Mouse (Mus musculus): ENCODE measurements at regions not wholly inside any gene's neighbourhood (a gene's known extent, or its start where the extent isn't known, plus 50 kb on each side); places are given as distances from the start of the nearest gene placed in this dataset.

DNA sequence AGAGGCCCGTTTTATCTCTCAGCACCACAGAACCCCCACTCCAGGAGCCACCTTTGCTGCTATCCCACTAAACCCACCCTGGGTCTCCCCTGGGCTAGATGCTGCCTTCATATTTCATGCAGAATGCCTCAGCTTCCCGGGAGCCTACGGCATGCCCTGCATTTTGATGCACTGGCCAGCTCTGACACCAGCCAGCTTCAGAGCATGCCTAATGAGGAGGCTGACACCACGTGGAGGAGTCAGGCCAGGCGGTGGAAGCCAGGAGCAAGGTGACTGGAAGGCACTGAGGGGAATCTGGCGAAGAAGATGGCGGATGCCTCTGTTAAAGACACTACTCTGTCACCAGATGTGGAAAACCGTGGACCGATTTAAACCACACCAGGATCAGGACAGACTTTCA is 567.2 kb downstream of the Ccdc171 start:
- Histone ChIP-seq H3K27ac (ENCODE audit: low read depth) (no peak overlapping the region; the same call in 1 of the 2 replicates), H3K4me3 (ENCODE audit: low read depth, low read length) (no peak overlapping the region), H3K9ac (ENCODE audit: low read length) (no peak overlapping the region), H3K9me3 (ENCODE audit: control insufficient read depth, low read length) (no peaks in the 10 kb centered on the region), H3K4me1 (replicated peaks; ENCODE audit: control insufficient read depth, insufficient read depth, low read length) (peaks cover 19% of the 10 kb centered on the region), H3K27me3 (replicated peaks; ENCODE audit: control insufficient read depth, insufficient read depth, low read length) (no peaks in the 10 kb centered on the region), H3K36me3 (ENCODE audit: control insufficient read depth, insufficient read depth, low read length) (no peaks in the 10 kb centered on the region), H3K4me2 (ENCODE audit: low read length) (no peak overlapping the region)
- DNase-seq (ENCODE audit: low spot score), result no peak
- ATAC-seq (replicated peaks; ENCODE audit: low FRiP score, low TSS enrichment, low read depth), result 0 out of 2 replicates have a peak, but pooled peaks have one; percentile 8
- WGBS, result 56% methylated on average over 9 of the region's 9 CpGs

- no peak overlapping the region for H3K4me3 ChIP-seq (ENCODE audit: low read depth, low read length)
- no peaks in the 10 kb centered on the region for H3K9me3 ChIP-seq (ENCODE audit: control insufficient read depth, low read length)
- H3K27ac ChIP-seq (ENCODE audit: low read depth), result no peak overlapping the region
- no peak for ATAC-seq (replicated peaks; ENCODE audit: low FRiP score, low TSS enrichment, low read depth)
- no peaks in the 10 kb centered on the region for H3K36me3 ChIP-seq (ENCODE audit: control insufficient read depth, insufficient read depth, low read length)
- no peak overlapping the region for H3K4me2 ChIP-seq (ENCODE audit: low read length)
- no peak for DNase-seq (ENCODE audit: low spot score)
- no peak overlapping the region for H3K9ac ChIP-seq (ENCODE audit: low read length)
- no peaks in the 10 kb centered on the region for H3K27me3 ChIP-seq (replicated peaks; ENCODE audit: control insufficient read depth, insufficient read depth, low read length)
- WGBS, result 39% methylated on average over 3 of the region's 3 CpGs
- peaks cover 19% of the 10 kb centered on the region for H3K4me1 ChIP-seq (replicated peaks; ENCODE audit: control insufficient read depth, insufficient read depth, low read length)
Observed at GRCm38 (mm10) chr4:84095237-84095636, 569.9 kb downstream of the Ccdc171 start.

DNA sequence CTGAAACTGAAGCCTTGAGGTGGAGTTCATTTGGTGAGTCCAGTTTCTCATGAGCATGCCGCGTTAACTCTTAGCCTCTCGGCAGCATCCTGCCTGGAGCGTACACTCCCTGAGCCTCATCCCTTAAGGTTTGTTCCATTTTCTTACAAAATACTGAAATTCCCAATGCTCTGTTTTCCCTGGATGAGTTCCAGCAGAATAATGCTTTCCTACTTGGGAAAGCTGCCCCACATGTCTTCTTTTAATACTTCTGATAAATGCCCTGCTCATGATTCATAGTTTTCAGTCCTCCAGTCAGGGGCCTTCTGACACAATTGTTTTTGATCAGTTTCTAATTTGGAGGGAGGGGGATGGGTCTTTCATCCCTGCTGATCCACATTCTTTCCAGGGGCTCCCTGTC is 570.7 kb downstream of the Ccdc171 start:
- Histone ChIP-seq H3K9me3 (ENCODE audit: control insufficient read depth, low read length) (no peaks in the 10 kb centered on the region), H3K27ac (ENCODE audit: low read depth) (peak overlapping the region; percentile 33; the same call in 1 of the 2 replicates), H3K4me3 (ENCODE audit: low read depth, low read length) (no peak overlapping the region), H3K27me3 (replicated peaks; ENCODE audit: control insufficient read depth, insufficient read depth, low read length) (no peaks in the 10 kb centered on the region), H3K4me1 (replicated peaks; ENCODE audit: control insufficient read depth, insufficient read depth, low read length) (peaks cover 19% of the 10 kb centered on the region), H3K36me3 (ENCODE audit: control insufficient read depth, insufficient read depth, low read length) (no peaks in the 10 kb centered on the region), H3K4me2 (ENCODE audit: low read length) (no peak overlapping the region), H3K9ac (ENCODE audit: low read length) (no peak overlapping the region)
- DNase-seq (ENCODE audit: low spot score) (no peak), ATAC-seq (replicated peaks; ENCODE audit: low FRiP score, low TSS enrichment, low read depth) (no peak)
- WGBS, result 83% methylated on average over 4 of the region's 4 CpGs

- H3K9me3 ChIP-seq (ENCODE audit: control insufficient read depth, low read length), result no peaks in the 10 kb centered on the region
- no peaks in the 10 kb centered on the region for H3K36me3 ChIP-seq (ENCODE audit: control insufficient read depth, insufficient read depth, low read length)
- ATAC-seq (replicated peaks; ENCODE audit: low FRiP score, low TSS enrichment, low read depth), result no peak
- no peak overlapping the region for H3K4me2 ChIP-seq (ENCODE audit: low read length)
- peaks cover 14% of the 10 kb centered on the region for H3K4me1 ChIP-seq (replicated peaks; ENCODE audit: control insufficient read depth, insufficient read depth, low read length)
- 90% methylated on average over 8 of the region's 8 CpGs for WGBS
- H3K27me3 ChIP-seq (replicated peaks; ENCODE audit: control insufficient read depth, insufficient read depth, low read length), result no peaks in the 10 kb centered on the region
- H3K4me3 ChIP-seq (ENCODE audit: low read depth, low read length), result no peak overlapping the region
- H3K27ac ChIP-seq (ENCODE audit: low read depth), result no peak overlapping the region
- no peak overlapping the region for H3K9ac ChIP-seq (ENCODE audit: low read length)
- DNase-seq (ENCODE audit: low spot score), result no peak
Observed at GRCm38 (mm10) chr4:84099071-84099470, 573.7 kb downstream of the Ccdc171 start.

DNA sequence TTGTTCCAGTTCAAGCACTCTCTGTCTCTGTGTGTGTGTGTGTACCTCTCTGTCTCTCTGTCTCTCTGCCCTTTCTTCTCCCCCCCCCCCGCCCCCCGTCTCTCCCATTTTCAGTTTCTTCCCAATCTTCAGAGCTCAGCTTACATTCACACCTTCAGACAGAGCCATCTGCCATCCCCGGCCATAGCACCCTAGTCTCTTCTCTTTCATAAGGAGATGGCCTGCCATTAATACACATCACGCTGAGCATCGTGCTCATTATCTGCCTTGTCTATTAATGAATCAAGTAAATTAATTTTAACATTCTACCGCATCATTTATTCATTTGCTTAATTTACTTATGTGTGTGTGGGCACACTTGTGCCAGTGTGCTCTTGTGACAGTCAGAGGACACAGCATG is 573.2 kb downstream of the Bnc2 start:
- no peak overlapping the region for H3K4me2 ChIP-seq (ENCODE audit: low read length)
- ATAC-seq (replicated peaks; ENCODE audit: low FRiP score, low TSS enrichment, low read depth) (no peak), DNase-seq (ENCODE audit: low spot score) (no peak)
- H3K4me1 ChIP-seq (replicated peaks; ENCODE audit: control insufficient read depth, insufficient read depth, low read length), result 0 out of 2 replicates have a peak, but pooled peaks cover 3% of the 10 kb centered on the region
- H3K9me3 ChIP-seq (ENCODE audit: control insufficient read depth, low read length), result no peaks in the 10 kb centered on the region
- no peak overlapping the region for H3K4me3 ChIP-seq (ENCODE audit: low read depth, low read length)
- 82% methylated on average over 6 of the region's 6 CpGs for WGBS
- H3K27ac ChIP-seq (ENCODE audit: low read depth), result no peak overlapping the region
- H3K27me3 ChIP-seq (replicated peaks; ENCODE audit: control insufficient read depth, insufficient read depth, low read length), result no peaks in the 10 kb centered on the region
- H3K9ac ChIP-seq (ENCODE audit: low read length), result no peak overlapping the region
- H3K36me3 ChIP-seq (ENCODE audit: control insufficient read depth, insufficient read depth, low read length), result no peaks in the 10 kb centered on the region

DNA sequence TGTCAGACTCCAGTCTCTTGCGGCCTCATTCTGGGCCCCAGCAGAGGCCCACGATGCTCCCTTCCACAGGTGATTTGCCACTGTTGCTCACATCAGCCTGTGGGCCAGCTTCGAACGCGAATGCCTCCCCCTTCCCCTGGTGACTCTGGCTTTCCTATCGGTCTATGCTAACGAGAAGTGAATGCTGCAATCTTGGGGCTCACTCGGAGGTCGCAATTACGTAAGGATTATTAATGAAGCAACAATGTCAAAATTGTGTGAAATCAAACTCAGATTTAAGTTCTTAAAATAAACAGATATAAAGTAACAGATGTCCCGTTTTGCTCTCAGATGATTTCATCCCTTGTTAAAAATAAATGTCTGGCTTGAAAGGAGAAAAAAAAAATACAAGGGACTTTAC is 572.3 kb downstream of the Bnc2 start:
- ATAC-seq (replicated peaks; ENCODE audit: low FRiP score, low TSS enrichment, low read depth), result no peak
- 56% methylated on average over 11 of the region's 11 CpGs for WGBS
- no peak for DNase-seq (ENCODE audit: low spot score)

GRCm38 (mm10) chr4:84108592-84108991 is 566.5 kb downstream of the Bnc2 start:
- H3K27me3 ChIP-seq (replicated peaks; ENCODE audit: control insufficient read depth, insufficient read depth, low read length), result no peaks in the 10 kb centered on the region
- H3K9ac ChIP-seq (ENCODE audit: low read length), result no peak overlapping the region
- ATAC-seq (replicated peaks; ENCODE audit: low FRiP score, low TSS enrichment, low read depth) (no peak), DNase-seq (ENCODE audit: low spot score) (no peak)
- no peak overlapping the region for H3K27ac ChIP-seq (ENCODE audit: low read depth)
- no peak overlapping the region for H3K4me2 ChIP-seq (ENCODE audit: low read length)
- no peak overlapping the region for H3K4me3 ChIP-seq (ENCODE audit: low read depth, low read length)
- peaks cover 6% of the 10 kb centered on the region; the same call in 1 of the 2 replicates for H3K4me1 ChIP-seq (replicated peaks; ENCODE audit: control insufficient read depth, insufficient read depth, low read length)
- no peaks in the 10 kb centered on the region for H3K36me3 ChIP-seq (ENCODE audit: control insufficient read depth, insufficient read depth, low read length)
- H3K9me3 ChIP-seq (ENCODE audit: control insufficient read depth, low read length), result no peaks in the 10 kb centered on the region
- WGBS, result 77% methylated on average over 6 of the region's 6 CpGs

More for the DNA sequence above, 572.3 kb downstream of the Bnc2 start:
- Histone ChIP-seq H3K9ac (ENCODE audit: low read length) (no peak overlapping the region), H3K36me3 (ENCODE audit: control insufficient read depth, insufficient read depth, low read length) (no peaks in the 10 kb centered on the region), H3K27me3 (replicated peaks; ENCODE audit: control insufficient read depth, insufficient read depth, low read length) (no peaks in the 10 kb centered on the region), H3K4me3 (ENCODE audit: low read depth, low read length) (no peak overlapping the region), H3K27ac (ENCODE audit: low read depth) (no peak overlapping the region), H3K4me2 (ENCODE audit: low read length) (no peak overlapping the region), H3K9me3 (ENCODE audit: control insufficient read depth, low read length) (no peaks in the 10 kb centered on the region), H3K4me1 (replicated peaks; ENCODE audit: control insufficient read depth, insufficient read depth, low read length) (0 out of 2 replicates have a peak, but pooled peaks cover 3% of the 10 kb centered on the region)

DNA sequence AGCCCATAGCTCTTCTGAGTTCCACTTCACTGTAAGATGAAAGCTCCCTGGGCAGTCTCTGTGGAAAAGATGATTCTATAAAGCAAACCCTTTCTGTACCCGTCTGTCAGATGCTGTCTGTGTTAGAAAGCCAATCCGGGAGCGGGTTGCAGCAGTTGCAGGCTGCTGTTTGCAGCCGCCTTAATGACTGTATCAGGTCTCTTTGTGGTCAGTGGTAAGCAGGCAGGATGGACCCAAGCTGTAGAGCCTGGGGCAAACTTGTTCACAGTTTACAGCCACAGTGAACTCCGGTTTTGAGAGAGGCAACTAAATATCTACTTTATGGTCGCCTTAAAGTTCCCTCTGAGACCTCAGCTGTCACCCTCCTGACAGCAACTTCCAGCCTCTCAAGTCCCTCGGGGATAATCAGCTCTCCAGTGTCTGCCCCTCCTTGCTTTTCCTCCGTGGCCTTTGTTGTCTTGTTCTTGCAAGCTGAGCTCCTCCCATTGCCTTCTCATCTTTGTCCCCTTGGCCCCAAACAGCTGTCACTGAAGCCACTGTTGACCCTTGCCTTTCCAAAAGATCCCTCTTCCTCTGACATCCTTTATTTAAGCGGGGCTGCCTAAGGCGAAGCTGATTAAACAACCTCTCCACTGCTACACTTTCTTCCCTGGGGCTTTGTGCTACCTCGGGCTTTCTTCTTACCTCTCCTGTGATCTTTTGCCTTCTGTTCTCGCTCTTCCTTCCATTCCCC is 565.1 kb downstream of the Bnc2 start:
- no peak overlapping the region for H3K9ac ChIP-seq (ENCODE audit: low read length)
- no peak overlapping the region for H3K4me2 ChIP-seq (ENCODE audit: low read length)
- no peaks in the 10 kb centered on the region for H3K27me3 ChIP-seq (replicated peaks; ENCODE audit: control insufficient read depth, insufficient read depth, low read length)
- DNase-seq (ENCODE audit: low spot score) (no peak), ATAC-seq (replicated peaks; ENCODE audit: low FRiP score, low TSS enrichment, low read depth) (no peak)
- H3K4me1 ChIP-seq (replicated peaks; ENCODE audit: control insufficient read depth, insufficient read depth, low read length), result peaks cover 6% of the 10 kb centered on the region; the same call in 1 of the 2 replicates
- H3K4me3 ChIP-seq (ENCODE audit: low read depth, low read length), result no peak overlapping the region
- no peaks in the 10 kb centered on the region for H3K36me3 ChIP-seq (ENCODE audit: control insufficient read depth, insufficient read depth, low read length)
- no peak overlapping the region for H3K27ac ChIP-seq (ENCODE audit: low read depth)
- no peaks in the 10 kb centered on the region for H3K9me3 ChIP-seq (ENCODE audit: control insufficient read depth, low read length)
- 31% methylated on average over 12 of the region's 12 CpGs for WGBS

Data from intestine, embryonic 14.5 days (tissue).